ENCODE assay signal across 9 mouse cellular contexts in the genomic region with DNA sequence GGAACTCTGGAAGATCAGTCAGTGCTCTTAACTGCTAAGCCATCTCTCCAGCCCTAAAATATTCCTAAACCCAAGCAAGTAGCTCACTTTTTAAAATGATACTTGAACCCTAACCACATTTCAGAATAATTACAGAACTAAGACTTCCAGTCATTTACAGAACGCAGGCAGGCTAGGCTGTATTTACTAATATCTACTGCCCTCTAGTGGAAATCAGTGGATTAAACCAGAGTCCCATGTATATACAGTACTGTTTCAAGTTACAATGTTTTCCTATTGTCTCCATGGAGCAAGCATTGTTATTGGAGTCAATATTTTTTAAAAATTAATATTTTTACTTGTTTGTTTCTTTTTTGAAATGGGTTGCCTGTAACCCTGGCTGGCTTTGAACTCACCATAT. TPM values are rescaled to one million over a fixed set of nuclear protein-coding genes. Genes with fewer than 3 reads are reported as not detected.
DNase-seq lines count a peak whose midpoint lies in the region; ATAC-seq lines count a peak whose summit lies in the region.
"Had no signal": no experiment of that assay in that cellular context is flagged by ENCODE, and none has a peak within 500 bp of the region (broad histone marks: within the 10 kb centered on the region; RNA-seq: fewer than 3 reads in every experiment).

No protein-coding gene starts in this region.

- H3K4me2 ChIP-seq in neural tube, embryonic 11.5 days (ENCODE audit: low read depth) = no peak overlapping the region
- no peak overlapping the region for H3K4me2 ChIP-seq in neural tube, embryonic 15.5 days
- no peak overlapping the region for H3K4me2 ChIP-seq in neural tube, embryonic 13.5 days
- H3K4me2 ChIP-seq: hindbrain, embryonic 15.5 days had no signal

- H3K27ac ChIP-seq in neural tube, embryonic 11.5 days (ENCODE audit: low read depth, low read length) = no peak overlapping the region
- H3K27ac ChIP-seq in neural tube, embryonic 15.5 days (replicated peaks) = no peak overlapping the region
- H3K27ac ChIP-seq in neural tube, embryonic 13.5 days (replicated peaks) = no peak overlapping the region
- H3K27ac ChIP-seq: hindbrain, embryonic 15.5 days had no signal

- no peak overlapping the region for H3K4me3 ChIP-seq in neural tube, embryonic 11.5 days (ENCODE audit: low read depth, low read length)
- H3K4me3 ChIP-seq in neural tube, embryonic 15.5 days (replicated peaks) = no peak overlapping the region
- no peak overlapping the region for H3K4me3 ChIP-seq in neural tube, embryonic 13.5 days
- H3K4me3 ChIP-seq: hindbrain, embryonic 15.5 days had no signal

- no peaks in the 10 kb centered on the region for H3K27me3 ChIP-seq in neural tube, embryonic 11.5 days (ENCODE audit: control insufficient read depth, insufficient read depth, low read length)
- no peaks in the 10 kb centered on the region for H3K27me3 ChIP-seq in neural tube, embryonic 15.5 days (replicated peaks)
- no peaks in the 10 kb centered on the region for H3K27me3 ChIP-seq in neural tube, embryonic 13.5 days
- H3K27me3 ChIP-seq: hindbrain, embryonic 15.5 days had no signal

- H3K9me3 ChIP-seq in neural tube, embryonic 11.5 days (ENCODE audit: control insufficient read depth, low read length) = no peaks in the 10 kb centered on the region
- no peaks in the 10 kb centered on the region for H3K9me3 ChIP-seq in neural tube, embryonic 15.5 days (replicated peaks)
- H3K9me3 ChIP-seq in neural tube, embryonic 13.5 days = no peaks in the 10 kb centered on the region
- H3K9me3 ChIP-seq: hindbrain, embryonic 15.5 days had no signal

- no peak overlapping the region for H3K9ac ChIP-seq in neural tube, embryonic 11.5 days (ENCODE audit: low read length)
- H3K9ac ChIP-seq in neural tube, embryonic 15.5 days (replicated peaks) = no peak overlapping the region
- no peak overlapping the region for H3K9ac ChIP-seq in neural tube, embryonic 13.5 days
- H3K9ac ChIP-seq: hindbrain, embryonic 15.5 days had no signal

- 39% methylated on average over 1 of the region's 1 CpGs for WGBS in neural tube, embryonic 11.5 days
- WGBS in neural tube, embryonic 15.5 days = 20% methylated on average over 1 of the region's 1 CpGs
- WGBS in neural tube, embryonic 13.5 days = 28% methylated on average over 1 of the region's 1 CpGs

- no peaks in the 10 kb centered on the region for H3K4me1 ChIP-seq in neural tube, embryonic 11.5 days (ENCODE audit: control insufficient read depth, insufficient read depth, low read length)
- H3K4me1 ChIP-seq in neural tube, embryonic 15.5 days = no peaks in the 10 kb centered on the region
- H3K4me1 ChIP-seq in neural tube, embryonic 13.5 days (replicated peaks) = no peaks in the 10 kb centered on the region
- H3K4me1 ChIP-seq: hindbrain, embryonic 15.5 days had no signal

- H3K36me3 ChIP-seq in neural tube, embryonic 11.5 days (ENCODE audit: control insufficient read depth, insufficient read depth, low read length) = no peaks in the 10 kb centered on the region
- H3K36me3 ChIP-seq in neural tube, embryonic 15.5 days = no peaks in the 10 kb centered on the region
- no peaks in the 10 kb centered on the region for H3K36me3 ChIP-seq in neural tube, embryonic 13.5 days
- H3K36me3 ChIP-seq: hindbrain, embryonic 15.5 days had no signal

- ATAC-seq in frontal cortex, adult (ENCODE audit: low TSS enrichment) = peak; percentile 88
- ATAC-seq in neural tube, embryonic 11.5 days (ENCODE audit: insufficient read depth, low FRiP score, low TSS enrichment) = peak; percentile 48; the same call in 1 of the 2 replicates
- ATAC-seq in neural tube, embryonic 15.5 days (ENCODE audit: low FRiP score) = no peak
- peak; percentile 89 to 90 for ATAC-seq in hematopoietic stem cell, adult 5-6 weeks (replicated peaks in 1 of 2; ENCODE audit: insufficient read depth in 1 of 2, low FRiP score in 2 of 2, low TSS enrichment in 1 of 2, low read depth in 1 of 2, poor library complexity in 2 of 2, severe bottlenecking in 2 of 2)
- peak; percentile 76 for ATAC-seq in neural tube, embryonic 13.5 days (ENCODE audit: low read depth)

- no peak for DNase-seq in frontal cortex, postnatal 10 days (ENCODE audit: low spot score in 2 of 2)
- DNase-seq in neural tube, embryonic 11.5 days (ENCODE audit: low spot score) = peak; percentile 43
- DNase-seq in testis, postnatal 10 days (ENCODE audit: low spot score) = no peak
- DNase-seq in adrenal gland, adult 18-20 months (ENCODE audit: low spot score in 2 of 2) = no peak

RNA-seq across cellular contexts. Expression of a gene that starts 17.7 kb away (rescaled TPM):
- polyA plus RNA-seq in neural tube, embryonic 11.5 days (2014; fragmentation: Nextera tagmentation; extraction: Ambion mirVana) = 2.1 and 2.6 TPM in 2 replicates
- polyA plus RNA-seq in neural tube, embryonic 15.5 days (2015; fragmentation: Nextera tagmentation; extraction: Ambion mirVana) = 2.9 and 3.2 TPM in 2 replicates
- not detected in 2 replicates for total RNA-seq in hematopoietic stem cell, adult 5-6 weeks (2017)
- polyA plus RNA-seq in neural tube, embryonic 13.5 days (2015; fragmentation: Nextera tagmentation; extraction: Ambion mirVana) = 4.8 and 5.1 TPM in 2 replicates
- not detected for total RNA-seq in adrenal gland, adult 18-20 months (2021)

RNA-seq across cellular contexts. Expression of a gene that starts 36.3 kb away (rescaled TPM):
- polyA plus RNA-seq in neural tube, embryonic 11.5 days (2014; fragmentation: Nextera tagmentation; extraction: Ambion mirVana) = 25.0 and 28.6 TPM in 2 replicates
- polyA plus RNA-seq in neural tube, embryonic 15.5 days (2015; fragmentation: Nextera tagmentation; extraction: Ambion mirVana) = 6.2 and 10.9 TPM in 2 replicates
- total RNA-seq in hematopoietic stem cell, adult 5-6 weeks (2017) = 65.3 and 81.2 TPM in 2 replicates
- polyA plus RNA-seq in neural tube, embryonic 13.5 days (2015; fragmentation: Nextera tagmentation; extraction: Ambion mirVana) = 9.7 and 12.5 TPM in 2 replicates
- 10 to 100 TPM; 19.5 to 21.6 TPM for total RNA-seq in adrenal gland, adult 18-20 months (2021)
